Mouse (Mus musculus) lung, postnatal 0 days (tissue): ENCODE measurements around the gene Sbk2.

ENCODE experiments used
- CTCF ChIP-seq: IDR thresholded peaks from 2 replicates; pipeline ENCODE4 v1.5.1; 2016; ENCODE audit warnings: antibody characterized with exemption, mild to moderate bottlenecking
- EP300 ChIP-seq: IDR thresholded peaks from 2 replicates; pipeline ENCODE4 v1.6.1; 2016; ENCODE audit warnings: antibody characterized with exemption, mild to moderate bottlenecking, control low read depth

- no peak for TF ChIP-seq EP300
- TF ChIP-seq CTCF = no peak
Observed at GRCm38 (mm10) chr7:4993347-4993998, 29.3 kb upstream of the Sbk2 start.
